Mouse (Mus musculus): ENCODE measurements around the gene Dnmt3b. TPM values are rescaled to one million over a fixed set of nuclear protein-coding genes. Genes with fewer than 3 reads are reported as not detected.

Dnmt3b gene
- polyA plus RNA-seq, 1 experiment from 2014 or later: 9.4 TPM

DNA sequence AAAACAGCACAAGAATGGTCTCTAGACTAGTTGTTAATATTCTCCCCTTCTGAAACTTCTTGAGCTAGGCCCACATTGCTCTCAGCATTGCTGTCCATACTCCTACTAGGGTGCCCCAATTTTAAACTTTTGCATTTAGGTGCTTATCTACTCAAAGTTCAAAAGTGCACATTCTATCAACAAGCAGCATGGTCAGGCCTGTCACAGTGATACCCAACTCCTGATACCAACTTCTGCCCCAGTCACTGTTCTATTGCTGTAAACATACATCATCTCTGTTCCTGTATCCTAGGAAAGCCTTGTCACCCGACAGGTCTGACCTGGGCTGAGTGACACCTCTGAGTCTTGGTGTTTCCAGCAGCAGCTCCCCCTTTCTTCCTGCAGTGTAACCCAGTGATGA, 73.8 kb downstream of the Dnmt3b start:
- no peaks in the 10 kb centered on the region for H3K9me3 ChIP-seq (replicated peaks; ENCODE audit: low read length)
- 86% methylated on average over 1 of the region's 1 CpGs for WGBS

DNA sequence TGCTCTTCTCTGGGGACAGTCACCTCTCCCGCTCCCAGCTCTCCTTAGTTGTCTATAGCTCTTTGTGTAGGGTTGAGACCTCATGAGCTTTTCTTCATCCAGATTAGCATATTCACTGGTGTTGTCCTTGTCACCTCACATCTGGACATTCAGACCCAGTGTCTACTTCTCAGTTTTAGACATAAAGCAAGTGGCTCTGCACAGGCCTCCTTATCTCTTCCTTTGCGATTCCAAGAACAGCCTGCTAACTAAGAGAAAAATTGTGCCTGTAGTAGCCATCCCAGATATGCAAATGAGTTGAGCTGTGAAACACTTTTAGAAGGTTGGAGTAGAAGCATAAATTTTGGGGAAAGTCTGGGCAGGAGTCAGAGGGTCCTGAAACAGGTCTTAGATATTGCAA, 75.2 kb downstream of the Dnmt3b start:
- 93% methylated on average over 2 of the region's 2 CpGs for WGBS
- no peak for ATAC-seq (replicated peaks; ENCODE audit: low FRiP score, low read depth)
- Histone ChIP-seq H3K9me3 (replicated peaks; ENCODE audit: low read length) (no peaks in the 10 kb centered on the region), H3K27me3 (ENCODE audit: insufficient read depth, low read length) (no peaks in the 10 kb centered on the region), H3K36me3 (ENCODE audit: insufficient read depth, low read length) (no peaks in the 10 kb centered on the region), H3K4me1 (replicated peaks; ENCODE audit: insufficient read depth, low read length) (no peaks in the 10 kb centered on the region), H3K4me3 (replicated peaks; ENCODE audit: low read depth, low read length) (no peak overlapping the region), H3K4me2 (ENCODE audit: low read length) (no peak overlapping the region), H3K9ac (ENCODE audit: low read depth, low read length) (no peak overlapping the region), H3K27ac (no peak overlapping the region)
- TF ChIP-seq CTCF (IDR thresholded peaks at IDR 0.05; ENCODE audit: low read depth): no peak
- no peak for DNase-seq (ENCODE audit: low spot score)

More for the DNA sequence above, 73.8 kb downstream of the Dnmt3b start:
- Histone ChIP-seq H3K27me3 (ENCODE audit: insufficient read depth, low read length) (no peaks in the 10 kb centered on the region), H3K27ac (no peak overlapping the region), H3K4me3 (replicated peaks; ENCODE audit: low read depth, low read length) (no peak overlapping the region), H3K4me1 (replicated peaks; ENCODE audit: insufficient read depth, low read length) (no peaks in the 10 kb centered on the region), H3K36me3 (ENCODE audit: insufficient read depth, low read length) (no peaks in the 10 kb centered on the region), H3K9ac (ENCODE audit: low read depth, low read length) (no peak overlapping the region), H3K4me2 (ENCODE audit: low read length) (no peak overlapping the region)
- no peak for ATAC-seq (replicated peaks; ENCODE audit: low FRiP score, low read depth)
- no peak for TF ChIP-seq CTCF (IDR thresholded peaks at IDR 0.05; ENCODE audit: low read depth)
- no peak for DNase-seq (ENCODE audit: low spot score)

DNA sequence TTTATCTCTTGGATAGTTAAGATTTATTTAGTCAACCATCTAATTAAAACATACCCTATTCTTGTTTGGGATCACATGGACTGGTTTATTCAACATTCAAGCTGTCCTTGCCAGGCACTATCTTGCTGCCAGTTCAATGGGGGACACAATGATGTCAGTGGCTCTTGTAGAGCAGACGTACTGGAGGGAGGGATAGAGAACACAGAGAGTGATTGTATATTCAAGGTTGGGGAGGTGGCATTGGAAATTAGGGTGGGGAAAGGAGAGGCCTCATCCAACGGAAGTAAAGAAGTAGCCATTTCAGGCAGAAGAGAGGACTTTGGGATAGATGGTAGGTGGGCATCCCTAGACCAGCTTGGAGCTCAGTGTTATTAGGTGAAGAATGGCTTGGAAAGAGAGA, 75.6 kb downstream of the Dnmt3b start:
- no peaks in the 10 kb centered on the region for H3K36me3 ChIP-seq (ENCODE audit: insufficient read depth, low read length)
- no peak overlapping the region for H3K9ac ChIP-seq (ENCODE audit: low read depth, low read length)
- H3K27me3 ChIP-seq (ENCODE audit: insufficient read depth, low read length): no peaks in the 10 kb centered on the region
- TF ChIP-seq CTCF (IDR thresholded peaks at IDR 0.05; ENCODE audit: low read depth): no peak
- H3K27ac ChIP-seq: no peak overlapping the region
- no peaks in the 10 kb centered on the region for H3K4me1 ChIP-seq (replicated peaks; ENCODE audit: insufficient read depth, low read length)
- DNase-seq (ENCODE audit: low spot score) (no peak), ATAC-seq (replicated peaks; ENCODE audit: low FRiP score, low read depth) (no peak)
- H3K4me2 ChIP-seq (ENCODE audit: low read length): no peak overlapping the region
- no peaks in the 10 kb centered on the region for H3K9me3 ChIP-seq (replicated peaks; ENCODE audit: low read length)
- WGBS: 82% methylated on average over 2 of the region's 2 CpGs
- H3K4me3 ChIP-seq (replicated peaks; ENCODE audit: low read depth, low read length): no peak overlapping the region

DNA sequence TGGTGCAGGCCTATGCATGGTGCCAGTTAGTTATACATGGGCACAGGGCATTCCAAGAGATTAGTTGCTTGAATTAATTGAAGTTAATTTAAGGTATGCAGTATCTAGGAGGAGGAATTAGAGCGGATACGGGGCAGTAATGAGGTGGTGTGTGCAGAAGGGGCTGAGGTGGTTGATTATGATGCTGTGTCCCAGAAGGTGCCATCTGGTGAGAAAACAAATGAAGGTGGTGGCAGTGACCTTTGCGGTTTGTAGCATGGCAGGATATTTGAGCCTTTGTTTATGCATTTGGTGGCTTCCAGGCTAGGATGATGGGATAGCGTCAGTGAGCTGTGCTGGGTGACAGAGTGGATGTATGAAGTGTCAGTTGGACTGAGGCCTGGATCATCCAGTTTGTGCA, 76.0 kb downstream of the Dnmt3b start:
- Histone ChIP-seq H3K4me3 (replicated peaks; ENCODE audit: low read depth, low read length) (no peak overlapping the region), H3K9me3 (replicated peaks; ENCODE audit: low read length) (no peaks in the 10 kb centered on the region), H3K4me1 (replicated peaks; ENCODE audit: insufficient read depth, low read length) (no peaks in the 10 kb centered on the region), H3K27ac (no peak overlapping the region), H3K9ac (ENCODE audit: low read depth, low read length) (no peak overlapping the region), H3K4me2 (ENCODE audit: low read length) (no peak overlapping the region), H3K27me3 (ENCODE audit: insufficient read depth, low read length) (no peaks in the 10 kb centered on the region), H3K36me3 (ENCODE audit: insufficient read depth, low read length) (no peaks in the 10 kb centered on the region)
- DNase-seq (ENCODE audit: low spot score) (no peak), ATAC-seq (replicated peaks; ENCODE audit: low FRiP score, low read depth) (no peak)
- TF ChIP-seq CTCF (IDR thresholded peaks at IDR 0.05; ENCODE audit: low read depth): no peak
- 74% methylated on average over 4 of the region's 4 CpGs for WGBS

DNA sequence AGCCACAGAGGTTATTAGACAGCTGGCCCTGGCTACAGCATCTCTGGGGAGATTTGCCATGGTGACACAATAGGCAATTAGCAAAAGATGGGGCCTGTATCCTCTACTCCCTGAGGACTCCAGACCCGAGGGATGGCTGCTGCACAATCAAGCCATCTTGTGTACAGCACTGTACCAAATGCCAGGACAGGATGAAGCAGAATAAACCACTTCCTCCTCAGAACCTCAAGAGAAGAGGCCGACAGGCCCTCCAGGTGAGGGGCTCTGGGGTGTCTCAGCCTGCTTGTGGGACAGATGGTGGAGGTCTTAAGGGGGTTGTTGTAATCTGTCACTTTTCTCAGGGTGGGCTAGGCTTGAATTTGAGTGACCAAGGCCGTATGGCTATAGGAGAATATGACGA, 84.8 kb downstream of the Dnmt3b start:
- TF ChIP-seq CTCF (IDR thresholded peaks at IDR 0.05; ENCODE audit: low read depth): no peak

More for the DNA sequence above, 84.8 kb downstream of the Dnmt3b start:
- no peak overlapping the region for H3K9ac ChIP-seq (ENCODE audit: low read depth, low read length)
- no peak overlapping the region for H3K4me2 ChIP-seq (ENCODE audit: low read length)
- 77% methylated on average over 4 of the region's 4 CpGs for WGBS
- no peaks in the 10 kb centered on the region for H3K9me3 ChIP-seq (replicated peaks; ENCODE audit: low read length)
- no peaks in the 10 kb centered on the region for H3K36me3 ChIP-seq (ENCODE audit: insufficient read depth, low read length)
- no peak overlapping the region for H3K27ac ChIP-seq
- H3K4me1 ChIP-seq (replicated peaks; ENCODE audit: insufficient read depth, low read length): no peaks in the 10 kb centered on the region
- ATAC-seq (replicated peaks; ENCODE audit: low FRiP score, low read depth): no peak
- H3K27me3 ChIP-seq (ENCODE audit: insufficient read depth, low read length): no peaks in the 10 kb centered on the region
- DNase-seq (ENCODE audit: low spot score): no peak
- no peak overlapping the region for H3K4me3 ChIP-seq (replicated peaks; ENCODE audit: low read depth, low read length)

Other genes with a start within 250 kb of the Dnmt3b start
- gene 4930404H24Rik, start 156.7 kb upstream of the Dnmt3b start, polyA plus RNA-seq (2015; fragmentation: Nextera tagmentation; extraction: Ambion mirVana): not detected in 2 replicates
- 9.0 and 9.6 TPM in 2 replicates for gene Nol4l, start 119.5 kb upstream of the Dnmt3b start, polyA plus RNA-seq (2015; fragmentation: Nextera tagmentation; extraction: Ambion mirVana)
- gene Commd7, start 16.7 kb upstream of the Dnmt3b start, polyA plus RNA-seq (2015; fragmentation: Nextera tagmentation; extraction: Ambion mirVana): 78.7 and 78.8 TPM in 2 replicates
- 0.06 TPM in 1 of 2 replicates, not detected in the other for gene Dnmt3c, start 47.2 kb downstream of the Dnmt3b start, polyA plus RNA-seq (2015; fragmentation: Nextera tagmentation; extraction: Ambion mirVana)
- 192 and 216 TPM in 2 replicates for gene Mapre1, start 91.8 kb downstream of the Dnmt3b start, polyA plus RNA-seq (2015; fragmentation: Nextera tagmentation; extraction: Ambion mirVana)
- not detected in 2 replicates for gene Efcab8, start 130.5 kb downstream of the Dnmt3b start, polyA plus RNA-seq (2015; fragmentation: Nextera tagmentation; extraction: Ambion mirVana)
- gene Sun5, start 221.6 kb downstream of the Dnmt3b start, polyA plus RNA-seq (2015; fragmentation: Nextera tagmentation; extraction: Ambion mirVana): not detected in 2 replicates
- gene Bpifb2, start 225.6 kb downstream of the Dnmt3b start, polyA plus RNA-seq (2015; fragmentation: Nextera tagmentation; extraction: Ambion mirVana): not detected in 2 replicates